Mouse (Mus musculus) naive thymus-derived CD4-positive, alpha-beta T cell, adult 2 months (primary cell): ENCODE results near the gene Atp13a1.

Source experiments
- DNase-seq: peaks from one replicate; pipeline ENCODE4 v3.0.0-alpha.2; 2011; ENCODE audit warnings: low read depth

Atp13a1 gene

DNA sequence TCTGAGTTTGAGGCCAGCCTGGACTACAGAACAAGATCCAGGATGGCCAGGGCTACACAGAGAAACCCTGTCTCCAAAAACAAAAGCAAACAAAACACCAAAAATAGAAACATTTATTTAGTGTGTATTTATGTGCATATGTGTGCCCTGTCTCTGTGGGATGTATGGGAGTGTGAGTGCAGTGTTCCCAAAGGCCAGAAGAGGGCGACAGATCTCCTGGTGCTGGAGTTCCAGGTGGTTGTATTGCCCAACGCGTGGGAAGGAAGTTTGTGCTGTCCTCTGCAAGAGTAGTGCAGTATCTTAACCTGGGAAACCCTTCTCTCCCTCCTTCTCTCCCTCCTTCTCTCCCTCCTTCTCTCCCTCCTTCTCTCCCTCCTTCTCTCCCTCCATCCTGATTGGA is 58.9 kb downstream of the Atp13a1 start:
- DNase-seq, result no peak

DNA sequence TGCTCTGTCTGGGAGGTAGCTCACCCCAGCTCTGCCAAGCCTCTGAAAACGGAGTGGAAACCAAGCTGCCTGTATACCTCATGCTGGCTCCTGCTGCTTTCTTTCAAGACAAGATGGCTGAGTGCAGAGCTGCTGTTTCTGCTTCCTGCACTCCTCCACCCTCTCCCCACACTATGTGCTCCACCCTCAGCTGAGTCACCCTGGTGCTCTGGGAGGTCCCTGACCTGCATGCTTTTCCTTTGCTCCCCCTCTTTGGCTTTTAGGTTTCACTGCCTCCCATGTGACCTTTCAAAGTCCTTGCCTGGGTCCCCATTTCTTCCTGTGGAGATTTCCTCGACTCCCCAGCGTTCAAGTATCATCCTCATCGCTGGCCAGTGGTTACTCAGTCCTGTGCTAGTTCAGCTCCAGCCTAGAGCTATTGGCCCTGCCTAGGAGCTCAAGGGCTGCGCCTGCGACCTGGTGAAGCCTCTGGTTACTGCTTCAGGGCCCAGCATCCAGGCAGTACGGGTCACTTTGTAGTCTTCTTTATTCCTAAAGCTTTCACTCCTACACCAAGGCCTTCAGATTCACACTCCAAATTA is 60.1 kb downstream of the Atp13a1 start:
- DNase-seq, result no peak

- no peak for DNase-seq
Observed at GRCm38 (mm10) chr8:69853869-69854268, 62.9 kb downstream of the Atp13a1 start.
